Mouse (Mus musculus): Measurements from ENCODE around the gene Zcchc17. TPM values are rescaled to one million over a fixed set of nuclear protein-coding genes. Genes with fewer than 3 reads are reported as not detected.
A peak's percentile ranks its signal among the peaks of the same experiment; 100 is the strongest.

Zcchc17 gene
- polyA plus RNA-seq, 2 experiments, result 33.3 to 76.3 TPM

- H3K4me1 ChIP-seq (ENCODE audit: control insufficient read depth, insufficient read depth, low read length), result peaks cover 10% of the 10 kb centered on the region; the same call in 1 of the 2 replicates
- peaks cover 7% of the 10 kb centered on the region for H3K36me3 ChIP-seq (ENCODE audit: control insufficient read depth, insufficient read depth, low read length)
- H3K27me3 ChIP-seq (ENCODE audit: control insufficient read depth, insufficient read depth, low read length), result no peaks in the 10 kb centered on the region
- H3K4me3 ChIP-seq (replicated peaks; ENCODE audit: low read length), result peak overlapping the region; percentile 86
- peak overlapping the region; percentile 90; the same call in 1 of the 2 replicates for H3K9ac ChIP-seq (ENCODE audit: low read depth, low read length, severe bottlenecking)
- WGBS, result 39% methylated on average over 5 of the region's 5 CpGs
- no peak for DNase-seq (ENCODE audit: low spot score)
- no peaks in the 10 kb centered on the region for H3K9me3 ChIP-seq (ENCODE audit: control insufficient read depth, low read length)
- TF ChIP-seq POLR2A (IDR thresholded peaks at IDR 0.05; ENCODE audit: borderline replicate concordance, extremely low read depth, insufficient read depth, insufficient read length), result no peak
- no peak for ATAC-seq (ENCODE audit: low FRiP score, low read depth)
- peak overlapping the region; percentile 76 for H3K4me2 ChIP-seq (replicated peaks; ENCODE audit: low read depth, low read length, severe bottlenecking)
- H3K27ac ChIP-seq (replicated peaks; ENCODE audit: low read depth, low read length), result no peak overlapping the region
Measured at GRCm38 (mm10) chr4:130275823-130276105, 84.0 kb downstream of the Zcchc17 start.

- H3K9me3 ChIP-seq (ENCODE audit: control insufficient read depth, low read length), result no peaks in the 10 kb centered on the region
- under 1% methylated on average over 61 of the region's 62 CpGs for WGBS
- peak overlapping the region; percentile 76 for H3K4me2 ChIP-seq (replicated peaks; ENCODE audit: low read depth, low read length, severe bottlenecking)
- H3K36me3 ChIP-seq (ENCODE audit: control insufficient read depth, insufficient read depth, low read length), result peaks cover 10% of the 10 kb centered on the region
- DNase-seq (ENCODE audit: low spot score) (peak; percentile 44), ATAC-seq (ENCODE audit: low FRiP score, low read depth) (peak; percentile 62)
- H3K27ac ChIP-seq (replicated peaks; ENCODE audit: low read depth, low read length), result peak overlapping the region; percentile 91
- H3K4me1 ChIP-seq (ENCODE audit: control insufficient read depth, insufficient read depth, low read length), result peaks cover 10% of the 10 kb centered on the region; the same call in 1 of the 2 replicates
- H3K9ac ChIP-seq (ENCODE audit: low read depth, low read length, severe bottlenecking), result peak overlapping the region; percentile 90
- no peaks in the 10 kb centered on the region for H3K27me3 ChIP-seq (ENCODE audit: control insufficient read depth, insufficient read depth, low read length)
- TF ChIP-seq POLR2A (IDR thresholded peaks at IDR 0.05; ENCODE audit: borderline replicate concordance, extremely low read depth, insufficient read depth, insufficient read length), result peak; percentile 64; the same call in 1 of the 2 replicates
- peak overlapping the region; percentile 86 for H3K4me3 ChIP-seq (replicated peaks; ENCODE audit: low read length)
Measured at GRCm38 (mm10) chr4:130275016-130275822, 84.5 kb downstream of the Zcchc17 start.

GRCm38 (mm10) chr4:130274346-130275015 lies 85.3 kb downstream of the Zcchc17 start:
- 0 out of 2 replicates have a peak, but pooled peaks have one; percentile 78 for TF ChIP-seq POLR2A (IDR thresholded peaks at IDR 0.05; ENCODE audit: borderline replicate concordance, extremely low read depth, insufficient read depth, insufficient read length)
- 1% methylated on average over 27 of the region's 29 CpGs for WGBS
- no peaks in the 10 kb centered on the region for H3K27me3 ChIP-seq (ENCODE audit: control insufficient read depth, insufficient read depth, low read length)
- ATAC-seq (ENCODE audit: low FRiP score, low read depth), result peak; percentile 85
- no peaks in the 10 kb centered on the region for H3K9me3 ChIP-seq (ENCODE audit: control insufficient read depth, low read length)
- peaks cover 10% of the 10 kb centered on the region for H3K36me3 ChIP-seq (ENCODE audit: control insufficient read depth, insufficient read depth, low read length)
- peak overlapping the region; percentile 91 for H3K27ac ChIP-seq (replicated peaks; ENCODE audit: low read depth, low read length)
- peaks cover 10% of the 10 kb centered on the region; the same call in 1 of the 2 replicates for H3K4me1 ChIP-seq (ENCODE audit: control insufficient read depth, insufficient read depth, low read length)
- H3K4me2 ChIP-seq (replicated peaks; ENCODE audit: low read depth, low read length, severe bottlenecking), result peak overlapping the region; percentile 76
- H3K4me3 ChIP-seq (replicated peaks; ENCODE audit: low read length), result peak overlapping the region; percentile 86
- DNase-seq (ENCODE audit: low spot score), result peak; percentile 61
- peak overlapping the region; percentile 90 for H3K9ac ChIP-seq (ENCODE audit: low read depth, low read length, severe bottlenecking)

- no peaks in the 10 kb centered on the region for H3K9me3 ChIP-seq (ENCODE audit: control insufficient read depth, low read length)
- TF ChIP-seq POLR2A (IDR thresholded peaks at IDR 0.05; ENCODE audit: borderline replicate concordance, extremely low read depth, insufficient read depth, insufficient read length), result no peak
- peak overlapping the region; percentile 90 for H3K9ac ChIP-seq (ENCODE audit: low read depth, low read length, severe bottlenecking)
- WGBS, result 13% methylated on average over 11 of the region's 12 CpGs
- H3K27ac ChIP-seq (replicated peaks; ENCODE audit: low read depth, low read length), result peak overlapping the region; percentile 91
- H3K4me3 ChIP-seq (replicated peaks; ENCODE audit: low read length), result peak overlapping the region; percentile 86
- no peak for DNase-seq (ENCODE audit: low spot score)
- H3K4me2 ChIP-seq (replicated peaks; ENCODE audit: low read depth, low read length, severe bottlenecking), result peak overlapping the region; percentile 76
- H3K27me3 ChIP-seq (ENCODE audit: control insufficient read depth, insufficient read depth, low read length), result no peaks in the 10 kb centered on the region
- H3K4me1 ChIP-seq (ENCODE audit: control insufficient read depth, insufficient read depth, low read length), result peaks cover 10% of the 10 kb centered on the region; the same call in 1 of the 2 replicates
- H3K36me3 ChIP-seq (ENCODE audit: control insufficient read depth, insufficient read depth, low read length), result peaks cover 10% of the 10 kb centered on the region
- ATAC-seq (ENCODE audit: low FRiP score, low read depth), result peak; percentile 7
Measured at GRCm38 (mm10) chr4:130273698-130274345, 85.9 kb downstream of the Zcchc17 start.

Data from limb, embryonic 14.5 days (tissue).